Mouse (Mus musculus): Measurements from ENCODE around the gene Sp100. TPM values are rescaled to one million over a fixed set of nuclear protein-coding genes. Genes with fewer than 3 reads are reported as not detected.

The Sp100 gene
- polyA plus RNA-seq, 1 experiment: 38.5 TPM

DNA sequence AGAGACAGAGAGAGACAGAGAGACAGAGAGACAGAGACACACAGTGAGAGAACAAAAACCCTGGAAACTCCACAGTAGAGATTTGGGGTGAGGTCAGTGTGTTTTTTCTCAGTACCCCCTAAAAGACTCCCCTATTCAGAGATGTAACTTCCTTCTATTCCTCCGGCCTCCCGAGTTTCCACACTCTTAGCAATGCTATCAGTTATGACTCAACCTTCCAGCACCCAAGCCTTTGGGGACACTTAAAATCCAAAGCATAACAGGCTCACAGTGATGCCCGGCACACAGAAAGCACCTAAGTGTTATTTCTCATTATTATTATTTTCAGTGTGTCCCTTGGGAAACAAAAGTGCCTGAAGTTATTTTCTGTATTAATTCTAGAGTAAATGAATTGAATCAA, 40.8 kb downstream of the Sp100 start:
- Histone ChIP-seq H3K4me1 (ENCODE audit: control insufficient read depth, insufficient read depth, insufficient read length) (peaks cover 5% of the 10 kb centered on the region; the same call in 1 of the 2 replicates), H3K4me3 (ENCODE audit: extremely low read depth, insufficient read depth, insufficient read length) (no peak overlapping the region), H3K27me3 (ENCODE audit: control insufficient read depth, insufficient read depth, low read length) (no peaks in the 10 kb centered on the region), H3K27ac (ENCODE audit: insufficient read depth, low read length) (no peak overlapping the region), H3K36me3 (ENCODE audit: control insufficient read depth, insufficient read depth, low read length) (peaks cover 32% of the 10 kb centered on the region)
- 90% methylated on average over 3 of the region's 3 CpGs for WGBS
- no peak for DNase-seq (ENCODE audit: low read depth in 1 of 2, low spot score in 2 of 2)
- no peak for TF ChIP-seq POLR2A (IDR thresholded peaks at IDR 0.05; ENCODE audit: low read depth, low read length)
- TF ChIP-seq CTCF (IDR thresholded peaks at IDR 0.05; ENCODE audit: extremely low read depth, insufficient read depth, insufficient read length, insufficient replicate concordance): no peak

DNA sequence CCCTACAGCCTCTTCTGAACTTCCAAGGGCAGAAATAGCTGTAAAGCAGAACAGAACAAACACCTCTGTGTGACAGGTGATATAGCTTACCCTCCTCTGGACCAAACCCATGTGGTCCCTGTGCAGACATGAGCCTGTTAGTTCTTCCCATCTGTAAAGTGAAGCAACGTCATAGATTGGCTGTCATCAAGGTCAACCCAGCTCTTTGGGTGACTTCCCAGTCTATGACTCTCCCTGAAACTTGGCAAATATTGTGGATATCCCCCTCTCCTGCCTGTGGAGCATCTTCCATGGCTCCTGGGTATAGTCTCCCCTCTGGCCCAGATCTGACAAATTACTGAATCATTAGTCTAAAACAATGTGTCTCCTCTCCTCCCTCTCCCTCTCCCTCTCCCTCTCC, 42.5 kb downstream of the Sp100 start:
- no peak overlapping the region for H3K4me3 ChIP-seq (ENCODE audit: extremely low read depth, insufficient read depth, insufficient read length)
- WGBS: 84% methylated on average over 1 of the region's 1 CpGs
- peaks cover 5% of the 10 kb centered on the region; the same call in 1 of the 2 replicates for H3K4me1 ChIP-seq (ENCODE audit: control insufficient read depth, insufficient read depth, insufficient read length)
- peaks cover 44% of the 10 kb centered on the region for H3K36me3 ChIP-seq (ENCODE audit: control insufficient read depth, insufficient read depth, low read length)
- DNase-seq (ENCODE audit: low read depth in 1 of 2, low spot score in 2 of 2): no peak
- H3K27me3 ChIP-seq (ENCODE audit: control insufficient read depth, insufficient read depth, low read length): no peaks in the 10 kb centered on the region
- no peak overlapping the region for H3K27ac ChIP-seq (ENCODE audit: insufficient read depth, low read length)
- TF ChIP-seq CTCF (IDR thresholded peaks at IDR 0.05; ENCODE audit: extremely low read depth, insufficient read depth, insufficient read length, insufficient replicate concordance): no peak
- TF ChIP-seq POLR2A (IDR thresholded peaks at IDR 0.05; ENCODE audit: low read depth, low read length): no peak

DNA sequence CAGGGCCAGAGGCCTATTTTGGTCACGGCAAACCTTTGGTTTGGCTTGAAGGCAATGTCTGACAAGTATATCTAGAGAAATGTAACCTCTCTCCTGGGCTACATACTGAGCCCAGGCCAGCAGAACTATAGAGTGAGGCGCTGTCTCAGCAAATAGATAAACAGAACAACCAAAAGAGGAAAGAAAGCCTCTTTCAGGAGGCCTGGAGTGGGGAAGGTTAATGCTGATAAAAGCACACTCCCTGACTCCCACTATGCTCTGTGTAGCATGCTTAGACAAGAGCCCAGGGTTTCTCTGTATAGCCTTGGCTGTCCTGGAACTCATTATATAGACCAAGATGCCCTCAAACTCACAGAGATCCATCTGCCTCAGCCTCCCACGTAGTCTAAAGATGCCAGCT, 43.5 kb downstream of the Sp100 start:
- no peak for DNase-seq (ENCODE audit: low read depth in 1 of 2, low spot score in 2 of 2)
- Histone ChIP-seq H3K27me3 (ENCODE audit: control insufficient read depth, insufficient read depth, low read length) (no peaks in the 10 kb centered on the region), H3K36me3 (ENCODE audit: control insufficient read depth, insufficient read depth, low read length) (peaks cover 46% of the 10 kb centered on the region), H3K27ac (ENCODE audit: insufficient read depth, low read length) (no peak overlapping the region), H3K4me3 (ENCODE audit: extremely low read depth, insufficient read depth, insufficient read length) (no peak overlapping the region), H3K4me1 (ENCODE audit: control insufficient read depth, insufficient read depth, insufficient read length) (peaks cover 2% of the 10 kb centered on the region; the same call in 1 of the 2 replicates)
- 86% methylated on average over 3 of the region's 3 CpGs for WGBS
- no peak for TF ChIP-seq CTCF (IDR thresholded peaks at IDR 0.05; ENCODE audit: extremely low read depth, insufficient read depth, insufficient read length, insufficient replicate concordance)

DNA sequence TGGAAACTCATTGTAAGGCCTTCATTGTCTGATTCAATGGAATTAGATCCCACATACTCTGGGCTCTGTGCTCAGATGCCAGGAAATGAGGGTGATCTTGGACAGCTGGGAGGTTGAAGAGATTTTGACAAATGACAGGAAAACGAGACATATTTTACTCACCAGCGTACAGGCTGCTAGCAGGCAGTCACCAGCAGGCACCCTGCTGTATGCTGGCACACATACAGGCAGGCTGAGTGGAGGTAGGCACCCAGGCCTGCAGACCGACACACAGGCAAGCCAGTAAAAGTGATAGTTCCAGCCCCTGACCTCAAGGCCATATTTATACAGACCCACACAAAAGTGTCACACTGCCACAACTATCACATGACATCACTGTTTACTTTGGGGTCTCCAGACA, 45.9 kb downstream of the Sp100 start:
- H3K4me1 ChIP-seq (ENCODE audit: control insufficient read depth, insufficient read depth, insufficient read length): peaks cover 2% of the 10 kb centered on the region; the same call in 1 of the 2 replicates
- H3K4me3 ChIP-seq (ENCODE audit: extremely low read depth, insufficient read depth, insufficient read length): no peak overlapping the region
- no peak overlapping the region for H3K27ac ChIP-seq (ENCODE audit: insufficient read depth, low read length)
- TF ChIP-seq POLR2A (IDR thresholded peaks at IDR 0.05; ENCODE audit: low read depth, low read length) (no peak), CTCF (IDR thresholded peaks at IDR 0.05; ENCODE audit: extremely low read depth, insufficient read depth, insufficient read length, insufficient replicate concordance) (no peak)
- H3K27me3 ChIP-seq (ENCODE audit: control insufficient read depth, insufficient read depth, low read length): no peaks in the 10 kb centered on the region
- peaks cover 53% of the 10 kb centered on the region for H3K36me3 ChIP-seq (ENCODE audit: control insufficient read depth, insufficient read depth, low read length)
- DNase-seq (ENCODE audit: low read depth in 1 of 2, low spot score in 2 of 2): no peak
- 88% methylated on average over 3 of the region's 3 CpGs for WGBS

DNA sequence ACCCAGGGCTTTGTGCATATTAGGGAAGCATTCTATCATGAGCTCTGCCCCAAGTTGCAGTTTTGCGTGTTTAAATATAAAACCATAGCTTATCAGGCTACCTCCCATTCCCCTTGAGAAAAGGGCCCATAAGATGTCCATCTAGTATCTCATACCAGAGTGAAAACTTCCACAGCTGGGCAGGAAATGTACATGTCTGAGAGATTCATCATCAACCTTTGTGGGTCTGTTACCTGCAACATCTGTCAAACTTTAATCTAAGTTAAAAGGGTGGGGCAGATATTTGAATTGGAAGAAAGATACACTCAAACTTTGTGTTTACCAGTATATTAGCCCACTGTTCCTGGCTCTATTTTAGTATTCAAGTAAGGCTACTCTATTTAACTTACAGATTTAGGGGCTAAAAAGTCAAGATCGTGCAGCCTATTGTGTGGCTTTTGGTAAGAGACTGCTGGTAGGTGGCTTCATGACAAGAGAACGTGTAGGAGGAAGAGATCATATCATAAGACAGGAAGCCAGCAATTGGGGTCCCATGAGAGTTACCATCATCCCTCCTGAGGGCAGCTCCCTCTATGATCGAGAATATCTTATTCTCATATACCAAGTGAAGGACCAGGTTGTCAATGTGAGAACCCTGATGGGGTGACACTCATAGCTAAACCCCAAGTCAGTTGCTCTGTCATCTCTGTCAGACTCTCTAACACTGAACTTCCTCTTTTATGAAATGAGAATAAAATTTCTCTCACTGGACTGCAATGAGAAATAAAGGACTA, 48.1 kb downstream of the Sp100 start:
- Histone ChIP-seq H3K27ac (ENCODE audit: insufficient read depth, low read length) (peak overlapping the region; percentile 56), H3K4me1 (ENCODE audit: control insufficient read depth, insufficient read depth, insufficient read length) (peaks cover 2% of the 10 kb centered on the region; the same call in 1 of the 2 replicates), H3K27me3 (ENCODE audit: control insufficient read depth, insufficient read depth, low read length) (no peaks in the 10 kb centered on the region), H3K36me3 (ENCODE audit: control insufficient read depth, insufficient read depth, low read length) (peaks cover 64% of the 10 kb centered on the region), H3K4me3 (ENCODE audit: extremely low read depth, insufficient read depth, insufficient read length) (no peak overlapping the region)
- 25% methylated on average over 4 of the region's 4 CpGs for WGBS
- DNase-seq (ENCODE audit: low read depth in 1 of 2, low spot score in 2 of 2): peak in 1 of 2 experiments; percentile 48
- TF ChIP-seq CTCF (IDR thresholded peaks at IDR 0.05; ENCODE audit: extremely low read depth, insufficient read depth, insufficient read length, insufficient replicate concordance) (no peak), POLR2A (IDR thresholded peaks at IDR 0.05; ENCODE audit: low read depth, low read length) (no peak)

DNA sequence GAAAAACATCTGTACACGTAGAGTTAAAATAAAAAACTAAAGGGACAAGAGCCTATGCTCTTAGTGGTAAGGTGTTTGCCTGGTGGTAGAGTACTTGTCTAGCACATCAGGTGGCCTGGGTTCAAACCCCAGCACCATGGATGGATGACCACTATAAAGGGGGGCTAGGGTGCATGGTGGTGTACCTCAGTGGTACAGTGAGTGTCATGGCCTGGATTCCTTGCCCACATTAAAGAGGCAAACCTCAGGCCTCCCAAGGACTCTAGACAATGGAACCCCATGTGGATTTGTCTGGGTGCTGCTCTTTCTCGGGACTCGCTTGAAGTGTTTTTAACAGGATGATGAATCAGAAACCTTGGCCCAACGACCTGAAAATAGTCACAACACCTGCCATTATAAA, 52.7 kb downstream of the Sp100 start:
- H3K4me1 ChIP-seq (ENCODE audit: control insufficient read depth, insufficient read depth, insufficient read length): peaks cover 4% of the 10 kb centered on the region; the same call in 1 of the 2 replicates
- no peak for DNase-seq (ENCODE audit: low read depth in 1 of 2, low spot score in 2 of 2)
- no peak for TF ChIP-seq CTCF (IDR thresholded peaks at IDR 0.05; ENCODE audit: extremely low read depth, insufficient read depth, insufficient read length, insufficient replicate concordance)
- no peak for TF ChIP-seq POLR2A (IDR thresholded peaks at IDR 0.05; ENCODE audit: low read depth, low read length)
- peak overlapping the region; percentile 78 for H3K27ac ChIP-seq (ENCODE audit: insufficient read depth, low read length)
- no peak overlapping the region for H3K4me3 ChIP-seq (ENCODE audit: extremely low read depth, insufficient read depth, insufficient read length)
- H3K36me3 ChIP-seq (ENCODE audit: control insufficient read depth, insufficient read depth, low read length): peaks cover 38% of the 10 kb centered on the region
- WGBS: 60% methylated on average over 4 of the region's 4 CpGs
- no peaks in the 10 kb centered on the region for H3K27me3 ChIP-seq (ENCODE audit: control insufficient read depth, insufficient read depth, low read length)

Data from spleen, adult 2 months (tissue).